Mouse (Mus musculus): ENCODE results near the gene Wfikkn1.

DNA sequence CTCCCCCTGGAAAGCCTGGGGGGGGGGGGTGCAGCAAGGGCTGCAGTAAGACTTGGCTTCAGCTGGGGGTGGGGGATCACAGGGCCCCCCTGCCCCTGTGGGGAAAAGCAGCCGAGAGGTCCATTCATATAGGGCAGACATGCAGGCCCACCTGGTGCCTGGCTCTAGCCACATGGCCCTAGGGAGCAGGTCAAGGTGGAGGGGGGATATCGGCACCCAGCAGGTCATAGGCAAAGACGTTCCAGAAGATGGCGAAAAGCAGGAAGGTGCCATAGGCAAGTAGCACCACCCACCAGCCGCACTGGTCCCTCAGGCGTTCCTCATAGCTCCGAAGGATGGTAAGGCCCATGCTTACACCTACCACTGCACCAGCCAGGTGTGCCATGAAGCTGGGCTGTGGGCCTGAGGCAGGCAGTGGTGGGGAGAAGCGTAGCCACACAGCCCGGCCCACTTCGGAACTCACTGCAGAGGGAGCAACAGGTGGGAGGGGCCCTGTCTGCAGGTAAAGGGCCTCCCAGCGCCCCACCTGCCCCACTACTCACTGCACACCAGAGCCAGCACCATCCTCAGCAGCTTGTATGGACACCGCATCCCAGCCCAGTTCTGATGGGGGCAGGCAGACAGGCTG, 45.9 kb downstream of the Wfikkn1 start:
- TF ChIP-seq CTCF (IDR thresholded peaks at IDR 0.05; ENCODE audit: extremely low read depth, insufficient read depth, low read length), result no peak
- TF ChIP-seq POLR2A (IDR thresholded peaks at IDR 0.05; ENCODE audit: extremely low read depth, insufficient read depth, low read length), result no peak

All from cortical plate, adult 2 months (tissue).